Mouse (Mus musculus): ENCODE results near the gene Cd72. TPM values are rescaled to one million over a fixed set of nuclear protein-coding genes. Genes with fewer than 3 reads are reported as not detected.

The Cd72 gene
- polyA plus RNA-seq, 1 experiment = not detected

DNA sequence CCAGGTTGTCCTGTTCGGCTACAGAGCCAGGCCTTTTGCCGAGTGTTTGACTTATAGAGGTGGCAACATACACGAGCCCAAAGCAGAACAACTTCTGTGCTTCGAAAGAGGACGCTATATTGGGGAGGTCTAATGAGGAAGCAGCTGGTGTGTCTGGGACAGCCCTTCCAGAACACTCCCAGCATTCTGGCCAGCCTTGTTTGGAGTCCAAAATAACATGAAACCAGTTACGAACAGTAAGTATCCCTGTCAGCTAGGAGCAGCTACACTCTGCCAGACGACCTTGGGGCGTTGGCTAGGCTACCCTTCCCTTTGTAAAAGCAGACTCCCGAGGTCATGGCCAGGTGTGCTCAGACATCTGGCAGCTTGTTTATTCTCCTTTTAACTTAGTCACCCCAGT, 52.2 kb downstream of the Cd72 start:
- peak overlapping the region; percentile 48; the same call in 1 of the 2 replicates for H3K27ac ChIP-seq (ENCODE audit: insufficient read depth, low read length)
- no peaks in the 10 kb centered on the region for H3K36me3 ChIP-seq (ENCODE audit: control insufficient read depth, insufficient read depth, low read length, poor library complexity, severe bottlenecking)
- H3K9ac ChIP-seq (ENCODE audit: low read depth, poor library complexity, severe bottlenecking) = no peak overlapping the region
- TF ChIP-seq POLR2A (IDR thresholded peaks at IDR 0.05; ENCODE audit: insufficient read depth, low read length) = no peak
- peak; percentile 90 for TF ChIP-seq EP300 (IDR thresholded peaks at IDR 0.05; ENCODE audit: insufficient read depth, low read depth, low read length)
- H3K4me1 ChIP-seq (ENCODE audit: control insufficient read depth, insufficient read depth, low read length) = peaks cover 12% of the 10 kb centered on the region
- H3K9me3 ChIP-seq (replicated peaks; ENCODE audit: control insufficient read depth, insufficient read depth, low read length, poor library complexity, severe bottlenecking) = no peaks in the 10 kb centered on the region
- no peaks in the 10 kb centered on the region for H3K27me3 ChIP-seq (ENCODE audit: control insufficient read depth, insufficient read depth, low read length, poor library complexity, severe bottlenecking)
- H3K4me3 ChIP-seq (ENCODE audit: low read depth, low read length) = no peak overlapping the region

- no peak for TF ChIP-seq CTCF (IDR thresholded peaks at IDR 0.05; ENCODE audit: low read depth, low read length)
- TF ChIP-seq POLR2A (IDR thresholded peaks at IDR 0.05; ENCODE audit: insufficient read depth, low read length) = no peak
- TF ChIP-seq EP300 (IDR thresholded peaks at IDR 0.05; ENCODE audit: insufficient read depth, low read depth, low read length) = no peak
- Histone ChIP-seq H3K4me1 (ENCODE audit: control insufficient read depth, insufficient read depth, low read length) (peaks cover 12% of the 10 kb centered on the region), H3K9ac (ENCODE audit: low read depth, poor library complexity, severe bottlenecking) (0 out of 2 replicates have a peak overlapping the region, but pooled peaks have one; percentile 12), H3K9me3 (replicated peaks; ENCODE audit: control insufficient read depth, insufficient read depth, low read length, poor library complexity, severe bottlenecking) (no peaks in the 10 kb centered on the region), H3K4me3 (ENCODE audit: low read depth, low read length) (peak overlapping the region; percentile 10; the same call in 1 of the 2 replicates), H3K27ac (ENCODE audit: insufficient read depth, low read length) (no peak overlapping the region), H3K36me3 (ENCODE audit: control insufficient read depth, insufficient read depth, low read length, poor library complexity, severe bottlenecking) (no peaks in the 10 kb centered on the region), H3K27me3 (ENCODE audit: control insufficient read depth, insufficient read depth, low read length, poor library complexity, severe bottlenecking) (no peaks in the 10 kb centered on the region)
Observed at GRCm38 (mm10) chr4:43401486-43401885, 52.9 kb downstream of the Cd72 start.

GRCm38 (mm10) chr4:43400976-43401375, 53.5 kb downstream of the Cd72 start:
- TF ChIP-seq POLR2A (IDR thresholded peaks at IDR 0.05; ENCODE audit: insufficient read depth, low read length) (no peak), CTCF (IDR thresholded peaks at IDR 0.05; ENCODE audit: low read depth, low read length) (no peak), EP300 (IDR thresholded peaks at IDR 0.05; ENCODE audit: insufficient read depth, low read depth, low read length) (no peak)
- H3K4me3 ChIP-seq (ENCODE audit: low read depth, low read length) = peak overlapping the region; percentile 10; the same call in 1 of the 2 replicates
- no peaks in the 10 kb centered on the region for H3K27me3 ChIP-seq (ENCODE audit: control insufficient read depth, insufficient read depth, low read length, poor library complexity, severe bottlenecking)
- peaks cover 12% of the 10 kb centered on the region for H3K4me1 ChIP-seq (ENCODE audit: control insufficient read depth, insufficient read depth, low read length)
- H3K9ac ChIP-seq (ENCODE audit: low read depth, poor library complexity, severe bottlenecking) = 0 out of 2 replicates have a peak overlapping the region, but pooled peaks have one; percentile 12
- H3K27ac ChIP-seq (ENCODE audit: insufficient read depth, low read length) = no peak overlapping the region
- no peaks in the 10 kb centered on the region for H3K9me3 ChIP-seq (replicated peaks; ENCODE audit: control insufficient read depth, insufficient read depth, low read length, poor library complexity, severe bottlenecking)
- no peaks in the 10 kb centered on the region for H3K36me3 ChIP-seq (ENCODE audit: control insufficient read depth, insufficient read depth, low read length, poor library complexity, severe bottlenecking)

GRCm38 (mm10) chr4:43399391-43400131, 54.9 kb downstream of the Cd72 start:
- Histone ChIP-seq H3K36me3 (ENCODE audit: control insufficient read depth, insufficient read depth, low read length, poor library complexity, severe bottlenecking) (no peaks in the 10 kb centered on the region), H3K4me3 (ENCODE audit: low read depth, low read length) (peak overlapping the region; percentile 10; the same call in 1 of the 2 replicates), H3K9ac (ENCODE audit: low read depth, poor library complexity, severe bottlenecking) (no peak overlapping the region), H3K4me1 (ENCODE audit: control insufficient read depth, insufficient read depth, low read length) (peaks cover 7% of the 10 kb centered on the region), H3K27ac (ENCODE audit: insufficient read depth, low read length) (no peak overlapping the region), H3K27me3 (ENCODE audit: control insufficient read depth, insufficient read depth, low read length, poor library complexity, severe bottlenecking) (no peaks in the 10 kb centered on the region), H3K9me3 (replicated peaks; ENCODE audit: control insufficient read depth, insufficient read depth, low read length, poor library complexity, severe bottlenecking) (no peaks in the 10 kb centered on the region)
- TF ChIP-seq EP300 (IDR thresholded peaks at IDR 0.05; ENCODE audit: insufficient read depth, low read depth, low read length) (no peak), POLR2A (IDR thresholded peaks at IDR 0.05; ENCODE audit: insufficient read depth, low read length) (no peak), CTCF (IDR thresholded peaks at IDR 0.05; ENCODE audit: low read depth, low read length) (no peak)

- peak overlapping the region; percentile 53 for H3K27ac ChIP-seq (ENCODE audit: insufficient read depth, low read length)
- H3K4me3 ChIP-seq (ENCODE audit: low read depth, low read length) = peak overlapping the region; percentile 10; the same call in 1 of the 2 replicates
- no peak overlapping the region for H3K9ac ChIP-seq (ENCODE audit: low read depth, poor library complexity, severe bottlenecking)
- no peaks in the 10 kb centered on the region for H3K36me3 ChIP-seq (ENCODE audit: control insufficient read depth, insufficient read depth, low read length, poor library complexity, severe bottlenecking)
- no peaks in the 10 kb centered on the region for H3K27me3 ChIP-seq (ENCODE audit: control insufficient read depth, insufficient read depth, low read length, poor library complexity, severe bottlenecking)
- TF ChIP-seq POLR2A (IDR thresholded peaks at IDR 0.05; ENCODE audit: insufficient read depth, low read length) = no peak
- TF ChIP-seq EP300 (IDR thresholded peaks at IDR 0.05; ENCODE audit: insufficient read depth, low read depth, low read length) = peak; percentile 62; the same call in 1 of the 2 replicates
- no peak for TF ChIP-seq CTCF (IDR thresholded peaks at IDR 0.05; ENCODE audit: low read depth, low read length)
- no peaks in the 10 kb centered on the region for H3K9me3 ChIP-seq (replicated peaks; ENCODE audit: control insufficient read depth, insufficient read depth, low read length, poor library complexity, severe bottlenecking)
- H3K4me1 ChIP-seq (ENCODE audit: control insufficient read depth, insufficient read depth, low read length) = peaks cover 7% of the 10 kb centered on the region
Observed at GRCm38 (mm10) chr4:43398829-43399331, 55.5 kb downstream of the Cd72 start.

GRCm38 (mm10) chr4:43398014-43398413, 56.4 kb downstream of the Cd72 start:
- TF ChIP-seq POLR2A (IDR thresholded peaks at IDR 0.05; ENCODE audit: insufficient read depth, low read length) (no peak), EP300 (IDR thresholded peaks at IDR 0.05; ENCODE audit: insufficient read depth, low read depth, low read length) (no peak), CTCF (IDR thresholded peaks at IDR 0.05; ENCODE audit: low read depth, low read length) (no peak)
- no peak overlapping the region; the same call in 1 of the 2 replicates for H3K27ac ChIP-seq (ENCODE audit: insufficient read depth, low read length)
- H3K9me3 ChIP-seq (replicated peaks; ENCODE audit: control insufficient read depth, insufficient read depth, low read length, poor library complexity, severe bottlenecking) = no peaks in the 10 kb centered on the region
- H3K27me3 ChIP-seq (ENCODE audit: control insufficient read depth, insufficient read depth, low read length, poor library complexity, severe bottlenecking) = no peaks in the 10 kb centered on the region
- H3K36me3 ChIP-seq (ENCODE audit: control insufficient read depth, insufficient read depth, low read length, poor library complexity, severe bottlenecking) = no peaks in the 10 kb centered on the region
- H3K4me1 ChIP-seq (ENCODE audit: control insufficient read depth, insufficient read depth, low read length) = peaks cover 7% of the 10 kb centered on the region
- H3K9ac ChIP-seq (ENCODE audit: low read depth, poor library complexity, severe bottlenecking) = no peak overlapping the region
- H3K4me3 ChIP-seq (ENCODE audit: low read depth, low read length) = no peak overlapping the region

Other genes with a start within 250 kb of the Cd72 start
- 0.21 and 1.4 TPM in 2 replicates for gene Atp8b5, start 187.5 kb downstream of the Cd72 start, polyA plus RNA-seq (2011; ENCODE audit: insufficient read depth, insufficient read length, low read depth, missing spikeins)
- gene Rusc2, start 72.6 kb downstream of the Cd72 start, polyA plus RNA-seq (2011; ENCODE audit: insufficient read depth, insufficient read length, low read depth, missing spikeins) = 24.9 and 27.0 TPM in 2 replicates
- 2.1 and 2.4 TPM in 2 replicates for gene Fam166b, start 25.5 kb downstream of the Cd72 start, polyA plus RNA-seq (2011; ENCODE audit: insufficient read depth, insufficient read length, low read depth, missing spikeins)
- gene Tesk1, start 12.7 kb downstream of the Cd72 start, polyA plus RNA-seq (2011; ENCODE audit: insufficient read depth, insufficient read length, low read depth, missing spikeins) = 12.6 and 14.9 TPM in 2 replicates
- not detected in 2 replicates for gene Sit1, start 29.1 kb upstream of the Cd72 start, polyA plus RNA-seq (2011; ENCODE audit: insufficient read depth, insufficient read length, low read depth, missing spikeins)
- gene Ccdc107, start 38.3 kb upstream of the Cd72 start, polyA plus RNA-seq (2011; ENCODE audit: insufficient read depth, insufficient read length, low read depth, missing spikeins) = 16.5 and 17.8 TPM in 2 replicates
- gene Arhgef39, start 45.1 kb upstream of the Cd72 start, polyA plus RNA-seq (2011; ENCODE audit: insufficient read depth, insufficient read length, low read depth, missing spikeins) = 33.1 and 40.8 TPM in 2 replicates
- gene Car9, start 52.3 kb upstream of the Cd72 start, polyA plus RNA-seq (2011; ENCODE audit: insufficient read depth, insufficient read length, low read depth, missing spikeins) = 0.61 and 0.75 TPM in 2 replicates
- 81.8 and 86.0 TPM in 2 replicates for gene Tpm2, start 69.1 kb upstream of the Cd72 start, polyA plus RNA-seq (2011; ENCODE audit: insufficient read depth, insufficient read length, low read depth, missing spikeins)
- 24.0 and 24.4 TPM in 2 replicates for gene Creb3, start 107.7 kb upstream of the Cd72 start, polyA plus RNA-seq (2011; ENCODE audit: insufficient read depth, insufficient read length, low read depth, missing spikeins)
- gene Tln1, start 108.1 kb upstream of the Cd72 start, polyA plus RNA-seq (2011; ENCODE audit: insufficient read depth, insufficient read length, low read depth, missing spikeins) = 92.5 and 97.2 TPM in 2 replicates
- 27.9 and 30.9 TPM in 2 replicates for gene Rgp1, start 124.1 kb upstream of the Cd72 start, polyA plus RNA-seq (2011; ENCODE audit: insufficient read depth, insufficient read length, low read depth, missing spikeins)
- gene Gba2, start 124.2 kb upstream of the Cd72 start, polyA plus RNA-seq (2011; ENCODE audit: insufficient read depth, insufficient read length, low read depth, missing spikeins) = 6.6 and 8.9 TPM in 2 replicates
- not detected in 2 replicates for gene Msmp, start 129.9 kb upstream of the Cd72 start, polyA plus RNA-seq (2011; ENCODE audit: insufficient read depth, insufficient read length, low read depth, missing spikeins)
- gene Npr2, start 177.3 kb upstream of the Cd72 start, polyA plus RNA-seq (2011; ENCODE audit: insufficient read depth, insufficient read length, low read depth, missing spikeins) = 3.1 and 5.1 TPM in 2 replicates
- 0.50 and 0.97 TPM in 2 replicates for gene Spag8, start 199.0 kb upstream of the Cd72 start, polyA plus RNA-seq (2011; ENCODE audit: insufficient read depth, insufficient read length, low read depth, missing spikeins)
- 30.1 and 33.4 TPM in 2 replicates for gene Hint2, start 201.8 kb upstream of the Cd72 start, polyA plus RNA-seq (2011; ENCODE audit: insufficient read depth, insufficient read length, low read depth, missing spikeins)
- gene Tmem8b, start 214.3 kb upstream of the Cd72 start, polyA plus RNA-seq (2011; ENCODE audit: insufficient read depth, insufficient read length, low read depth, missing spikeins) = 4.5 and 5.0 TPM in 2 replicates
- gene Fam221b, start 214.5 kb upstream of the Cd72 start, polyA plus RNA-seq (2011; ENCODE audit: insufficient read depth, insufficient read length, low read depth, missing spikeins) = 0.19 and 0.55 TPM in 2 replicates
- not detected in 2 replicates for gene Olfr70, start 246.2 kb upstream of the Cd72 start, polyA plus RNA-seq (2011; ENCODE audit: insufficient read depth, insufficient read length, low read depth, missing spikeins)

Data from ES-Bruce4 (cell line).